Mouse (Mus musculus): ENCODE results near the gene Ifitm2. TPM values are rescaled to one million over a fixed set of nuclear protein-coding genes. Genes with fewer than 3 reads are reported as not detected.
"Not testable (repeated sequence)": the region's sequence is repeated elsewhere in the genome, so short reads cannot be mapped to it uniquely, and the experiment has no call there.

Ifitm2 gene
- polyA plus RNA-seq, 1 experiment from 2014 or later: 226 TPM

GRCm38 (mm10) chr7:140982971-140983370 lies 27.2 kb upstream of the Ifitm2 start:
- Histone ChIP-seq H3K4me1 (replicated peaks) (no peaks in the 10 kb centered on the region), H3K27ac (no peak overlapping the region), H3K4me3 (no peak overlapping the region), H3K4me2 (no peak overlapping the region), H3K36me3 (no peaks in the 10 kb centered on the region), H3K27me3 (no peaks in the 10 kb centered on the region), H3K9ac (no peak overlapping the region), H3K9me3 (no peaks in the 10 kb centered on the region)
- 91% methylated on average over 7 of the region's 7 CpGs for WGBS
- ATAC-seq (ENCODE audit: low FRiP score): no peak

- Histone ChIP-seq H3K27ac (no peak overlapping the region), H3K27me3 (no peaks in the 10 kb centered on the region), H3K36me3 (no peaks in the 10 kb centered on the region), H3K9me3 (no peaks in the 10 kb centered on the region), H3K4me2 (no peak overlapping the region), H3K4me1 (replicated peaks) (no peaks in the 10 kb centered on the region), H3K9ac (no peak overlapping the region), H3K4me3 (no peak overlapping the region)
- ATAC-seq (ENCODE audit: low FRiP score): no peak
- WGBS: 91% methylated on average over 8 of the region's 8 CpGs
Measured at GRCm38 (mm10) chr7:140981704-140982103, 25.9 kb upstream of the Ifitm2 start.

DNA sequence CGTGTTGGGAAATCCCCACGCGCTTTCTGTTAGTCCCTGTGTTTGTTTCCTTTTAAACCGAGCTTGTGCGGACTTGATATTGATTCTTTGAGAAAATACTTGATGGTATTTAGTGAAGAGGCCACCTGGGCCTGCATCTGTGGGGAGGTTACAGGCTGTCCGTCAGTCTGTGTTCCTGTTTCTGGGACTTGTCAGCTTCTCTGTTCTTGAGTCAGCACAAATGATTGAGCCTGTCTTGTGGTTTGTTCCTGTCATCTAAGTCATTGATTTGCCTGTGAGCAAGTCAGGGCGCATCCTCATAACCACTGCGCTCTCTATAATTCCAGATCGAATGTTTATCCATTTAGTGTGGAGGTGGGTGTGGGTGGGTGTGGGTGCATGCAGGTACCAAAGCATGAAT lies 20.9 kb upstream of the Ifitm2 start:
- H3K9me3 ChIP-seq; H3K27me3 ChIP-seq; H3K4me1 ChIP-seq (replicated peaks); H3K9ac ChIP-seq; H3K27ac ChIP-seq; H3K4me2 ChIP-seq; H3K4me3 ChIP-seq; ATAC-seq (ENCODE audit: low FRiP score); H3K36me3 ChIP-seq: not testable (repeated sequence)
- WGBS: 90% methylated on average over 9 of the region's 9 CpGs

- 30% methylated on average over 3 of the region's 3 CpGs for WGBS
- Histone ChIP-seq H3K4me1 (replicated peaks) (peaks cover 9% of the 10 kb centered on the region; the same call in 1 of the 2 replicates), H3K36me3 (no peaks in the 10 kb centered on the region), H3K9ac (no peak overlapping the region), H3K4me3 (no peak overlapping the region), H3K9me3 (no peaks in the 10 kb centered on the region), H3K4me2 (no peak overlapping the region), H3K27me3 (0 out of 2 replicates have a peak, but pooled peaks cover 2% of the 10 kb centered on the region), H3K27ac (no peak overlapping the region)
- ATAC-seq (ENCODE audit: low FRiP score): no peak
Measured at GRCm38 (mm10) chr7:140975465-140975864, 19.7 kb upstream of the Ifitm2 start.

- H3K9me3 ChIP-seq: no peaks in the 10 kb centered on the region
- no peak overlapping the region for H3K4me3 ChIP-seq
- H3K9ac ChIP-seq: no peak overlapping the region
- 0 out of 2 replicates have a peak, but pooled peaks cover 7% of the 10 kb centered on the region for H3K27me3 ChIP-seq
- H3K4me1 ChIP-seq (replicated peaks): peaks cover 9% of the 10 kb centered on the region; the same call in 1 of the 2 replicates
- no peak overlapping the region for H3K27ac ChIP-seq
- no peak for ATAC-seq (ENCODE audit: low FRiP score)
- WGBS: 15% methylated on average over 9 of the region's 9 CpGs
- no peak overlapping the region for H3K4me2 ChIP-seq
- H3K36me3 ChIP-seq: no peaks in the 10 kb centered on the region
Measured at GRCm38 (mm10) chr7:140974940-140975339, 19.2 kb upstream of the Ifitm2 start.

- H3K9ac ChIP-seq: no peak overlapping the region
- H3K36me3 ChIP-seq: no peaks in the 10 kb centered on the region
- no peak for ATAC-seq (ENCODE audit: low FRiP score)
- H3K4me3 ChIP-seq: no peak overlapping the region
- H3K9me3 ChIP-seq: no peaks in the 10 kb centered on the region
- H3K4me2 ChIP-seq: no peak overlapping the region
- no peak overlapping the region for H3K27ac ChIP-seq
- H3K4me1 ChIP-seq (replicated peaks): peaks cover 9% of the 10 kb centered on the region; the same call in 1 of the 2 replicates
- peaks cover 14% of the 10 kb centered on the region; the same call in 1 of the 2 replicates for H3K27me3 ChIP-seq
- 18% methylated on average over 14 of the region's 14 CpGs for WGBS
Measured at GRCm38 (mm10) chr7:140973396-140974165, 17.8 kb upstream of the Ifitm2 start.

GRCm38 (mm10) chr7:140971479-140972171 lies 15.8 kb upstream of the Ifitm2 start:
- no peak for ATAC-seq (ENCODE audit: low FRiP score)
- no peak overlapping the region for H3K9ac ChIP-seq
- H3K27me3 ChIP-seq: peaks cover 23% of the 10 kb centered on the region
- H3K4me3 ChIP-seq: no peak overlapping the region
- no peak overlapping the region for H3K27ac ChIP-seq
- H3K4me1 ChIP-seq (replicated peaks): peaks cover 9% of the 10 kb centered on the region; the same call in 1 of the 2 replicates
- no peaks in the 10 kb centered on the region for H3K36me3 ChIP-seq
- WGBS: 87% methylated on average over 8 of the region's 8 CpGs
- no peaks in the 10 kb centered on the region for H3K9me3 ChIP-seq
- H3K4me2 ChIP-seq: no peak overlapping the region

- no peak overlapping the region for H3K9ac ChIP-seq
- no peak for ATAC-seq (ENCODE audit: low FRiP score)
- H3K27me3 ChIP-seq: peaks cover 23% of the 10 kb centered on the region
- H3K9me3 ChIP-seq: no peaks in the 10 kb centered on the region
- no peak overlapping the region for H3K4me2 ChIP-seq
- H3K36me3 ChIP-seq: no peaks in the 10 kb centered on the region
- H3K4me3 ChIP-seq: no peak overlapping the region
- H3K27ac ChIP-seq: no peak overlapping the region
- H3K4me1 ChIP-seq (replicated peaks): peaks cover 9% of the 10 kb centered on the region; the same call in 1 of the 2 replicates
- WGBS: 45% methylated on average over 7 of the region's 7 CpGs
Measured at GRCm38 (mm10) chr7:140970931-140971330, 15.1 kb upstream of the Ifitm2 start.

DNA sequence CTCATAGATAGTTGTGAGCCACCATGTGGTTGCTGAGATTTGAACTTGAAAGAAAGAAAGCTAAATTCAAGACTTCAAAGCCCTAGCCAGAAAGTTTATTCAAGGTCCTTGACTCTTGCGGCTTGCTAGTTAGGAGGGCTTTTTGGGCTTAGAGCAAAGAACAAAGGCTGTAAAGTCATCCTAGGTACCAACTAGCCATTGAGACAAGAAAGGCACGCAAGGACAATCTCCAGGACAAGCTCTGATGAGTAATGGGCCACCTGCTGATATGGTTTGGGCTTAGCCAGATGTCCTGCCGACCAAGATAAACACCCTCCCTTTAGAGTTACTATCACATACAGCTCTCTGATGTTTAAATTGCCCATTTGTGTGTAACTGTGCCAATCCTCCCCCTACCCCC lies 12.9 kb upstream of the Ifitm2 start:
- H3K36me3 ChIP-seq; ATAC-seq (ENCODE audit: low FRiP score): not testable (repeated sequence)
- WGBS: 16% methylated on average over 3 of the region's 3 CpGs

GRCm38 (mm10) chr7:140967862-140968591 lies 12.2 kb upstream of the Ifitm2 start:
- Histone ChIP-seq H3K27ac (no peak overlapping the region), H3K27me3 (peaks cover 21% of the 10 kb centered on the region), H3K36me3 (no peaks in the 10 kb centered on the region), H3K4me3 (no peak overlapping the region), H3K4me2 (no peak overlapping the region), H3K4me1 (replicated peaks) (no peaks in the 10 kb centered on the region), H3K9me3 (no peaks in the 10 kb centered on the region), H3K9ac (no peak overlapping the region)
- ATAC-seq (ENCODE audit: low FRiP score): no peak
- 7% methylated on average over 14 of the region's 14 CpGs for WGBS

More for the DNA sequence above, 12.9 kb upstream of the Ifitm2 start:
- H3K4me2 ChIP-seq; H3K9ac ChIP-seq; H3K4me3 ChIP-seq; H3K27ac ChIP-seq; H3K9me3 ChIP-seq; H3K4me1 ChIP-seq (replicated peaks): not testable (repeated sequence)
- H3K27me3 ChIP-seq: peaks cover 21% of the 10 kb centered on the region

- Histone ChIP-seq H3K36me3 (no peaks in the 10 kb centered on the region), H3K27ac (no peak within 1 kb of the TSS), H3K4me2 (no peak within 1 kb of the TSS), H3K9me3 (no peaks in the 10 kb centered on the region), H3K4me3 (no peak within 1 kb of the TSS), H3K27me3 (peaks cover 21% of the 10 kb centered on the region), H3K9ac (no peak within 1 kb of the TSS), H3K4me1 (replicated peaks) (no peaks in the 10 kb centered on the region)
- 90% methylated on average over 4 of the region's 4 CpGs for WGBS
- no peak for ATAC-seq (ENCODE audit: low FRiP score)
Measured at GRCm38 (mm10) chr7:140966921-140967320, 11.1 kb upstream of the Ifitm2 start, which contains the start of gene Ifitm1. Ifitm1 (plus strand) TSS chr7:140967221.

DNA sequence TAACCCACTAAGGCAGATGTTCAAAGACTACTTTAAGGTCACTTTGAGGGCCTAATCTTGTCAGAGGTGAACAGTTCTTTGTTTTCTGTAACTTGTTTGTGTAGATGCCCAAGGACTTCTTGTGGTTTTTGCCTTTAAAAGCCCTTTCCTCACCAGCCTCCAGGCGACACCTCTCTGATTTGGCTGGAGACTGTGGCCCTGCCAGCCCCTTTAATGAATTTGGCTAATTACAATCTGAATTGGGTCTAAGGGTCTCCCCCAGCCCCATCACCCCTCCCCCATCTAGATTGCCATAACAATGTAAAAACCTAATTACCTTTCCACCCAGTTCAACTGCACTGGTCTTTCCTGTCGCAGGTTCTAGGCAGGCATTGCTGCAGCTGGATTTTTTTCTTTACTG lies 6.9 kb upstream of the Ifitm2 start:
- no peak for ATAC-seq (ENCODE audit: low FRiP score)
- H3K4me1 ChIP-seq (replicated peaks): peaks cover 7% of the 10 kb centered on the region; the same call in 1 of the 2 replicates
- WGBS: 57% methylated on average over 2 of the region's 2 CpGs

More for the DNA sequence above, 6.9 kb upstream of the Ifitm2 start:
- Histone ChIP-seq H3K27ac (no peak overlapping the region), H3K4me3 (no peak overlapping the region), H3K27me3 (peaks cover 10% of the 10 kb centered on the region; the same call in 1 of the 2 replicates), H3K36me3 (no peaks in the 10 kb centered on the region), H3K9ac (no peak overlapping the region), H3K4me2 (no peak overlapping the region), H3K9me3 (no peaks in the 10 kb centered on the region)

Measured in hindbrain, embryonic 13.5 days (tissue).